Mouse (Mus musculus): ENCODE measurements around the gene Ankrd22. TPM values are rescaled to one million over a fixed set of nuclear protein-coding genes. Genes with fewer than 3 reads are reported as not detected.
"Not testable (repeated sequence)": the region's sequence is repeated elsewhere in the genome, so short reads cannot be mapped to it uniquely, and the experiment has no call there.

Gene Ankrd22
- polyA plus RNA-seq (2012; rRNA removed): 0.17 TPM in 1 of 2 replicates, not detected in the other

DNA sequence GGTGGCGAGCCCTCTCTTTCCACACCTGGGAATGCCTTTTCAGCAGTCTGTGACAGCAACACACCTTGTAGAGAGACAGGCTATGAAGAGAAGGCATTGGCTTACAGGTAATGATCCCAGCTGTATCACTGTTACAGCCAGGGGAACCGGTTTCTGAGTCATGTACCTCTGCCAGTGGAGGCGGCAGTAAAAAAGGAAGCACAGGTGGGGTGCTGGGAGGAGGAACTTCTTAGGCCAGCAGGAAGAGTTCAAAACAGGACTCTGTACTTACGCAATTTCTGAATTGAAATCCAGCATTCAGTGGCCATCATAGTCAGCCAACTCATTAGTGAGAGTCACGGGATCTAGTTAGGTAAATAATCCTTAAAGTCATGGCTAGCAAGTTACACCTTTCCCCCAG lies at the start of gene Ankrd22:
TSS of gene Ankrd22 (minus strand) at position 163 of the 400 bp plus-strand sequence.
- DNase-seq (ENCODE audit: extremely low spot score in 1 of 2, low spot score in 1 of 2): no peak

DNA sequence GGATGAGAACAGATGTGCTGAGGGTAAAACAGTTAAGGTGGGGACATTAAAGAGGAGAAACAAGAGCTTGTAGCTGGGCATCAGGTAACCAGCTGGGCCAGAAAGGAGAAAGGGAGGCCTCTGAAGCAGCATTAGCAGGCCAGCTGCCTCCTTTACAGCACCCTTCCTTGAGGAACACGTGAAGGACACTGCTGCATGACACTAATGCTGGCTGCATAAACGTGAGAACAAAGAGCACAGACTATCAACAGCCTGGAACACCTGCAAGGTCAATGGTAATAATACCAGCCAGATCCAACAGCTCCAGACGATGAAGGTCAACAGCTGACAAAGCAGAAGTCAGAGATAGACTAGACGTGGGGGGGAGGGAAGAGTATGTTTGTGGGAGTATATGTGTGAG lies 48.3 kb upstream of the Ankrd22 start:
- no peak for DNase-seq (ENCODE audit: extremely low spot score in 1 of 2, low spot score in 1 of 2)

DNA sequence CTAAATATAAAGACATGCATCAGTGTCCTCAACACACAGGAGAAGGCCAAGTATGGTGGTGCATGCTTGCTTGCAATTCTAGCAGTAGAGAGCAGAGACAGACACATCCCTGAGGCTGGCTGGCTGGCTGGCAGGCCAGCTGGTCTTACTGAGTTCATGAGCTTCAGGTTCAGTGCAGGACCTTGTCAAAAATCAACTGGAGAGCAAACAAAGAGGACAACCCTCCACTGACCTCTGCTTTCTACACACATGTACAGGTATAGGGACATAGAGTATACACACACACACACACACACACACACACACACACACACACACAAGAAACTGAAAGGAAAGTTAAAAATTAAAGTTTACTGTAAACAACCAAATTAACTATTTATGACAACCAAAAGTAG lies 47.4 kb upstream of the Ankrd22 start:
- DNase-seq (ENCODE audit: extremely low spot score in 1 of 2, low spot score in 1 of 2): no peak

DNA sequence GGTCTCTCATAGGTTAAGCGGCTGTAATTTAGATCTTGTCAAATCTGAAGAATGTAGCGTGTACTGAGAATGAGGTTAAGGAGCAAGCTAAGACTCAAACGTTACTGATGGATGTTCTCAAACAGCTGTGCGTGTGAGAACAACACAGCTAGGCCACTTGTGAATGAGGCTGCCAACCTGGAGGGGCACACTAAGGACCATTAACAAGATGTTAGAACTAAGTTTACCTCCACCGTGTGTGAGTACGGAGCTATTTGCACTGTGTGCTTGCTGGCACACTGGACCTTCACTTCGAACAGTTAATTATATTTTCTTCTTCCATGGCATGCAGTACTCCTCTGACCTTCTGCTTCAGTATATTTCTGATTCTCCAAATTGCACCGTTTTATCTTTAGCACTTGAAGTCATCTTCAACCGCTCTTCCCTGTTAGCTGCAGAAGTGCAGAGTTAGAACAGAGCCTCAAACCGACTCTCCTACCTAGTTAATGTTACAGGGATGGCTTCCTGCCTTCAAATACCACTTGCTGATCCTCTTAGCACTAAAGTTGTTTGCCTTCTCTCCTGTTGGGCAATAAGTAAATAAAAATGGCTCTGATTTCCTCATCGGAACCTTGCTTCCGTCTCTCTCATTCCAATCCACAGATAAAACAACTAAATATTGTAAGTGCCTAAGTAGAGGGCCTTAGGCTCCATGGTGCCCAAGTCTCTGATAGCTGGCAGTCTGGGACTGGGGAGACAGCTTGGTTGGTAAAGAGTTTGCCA lies 46.8 kb upstream of the Ankrd22 start:
- no peak for DNase-seq (ENCODE audit: extremely low spot score in 1 of 2, low spot score in 1 of 2)

DNA sequence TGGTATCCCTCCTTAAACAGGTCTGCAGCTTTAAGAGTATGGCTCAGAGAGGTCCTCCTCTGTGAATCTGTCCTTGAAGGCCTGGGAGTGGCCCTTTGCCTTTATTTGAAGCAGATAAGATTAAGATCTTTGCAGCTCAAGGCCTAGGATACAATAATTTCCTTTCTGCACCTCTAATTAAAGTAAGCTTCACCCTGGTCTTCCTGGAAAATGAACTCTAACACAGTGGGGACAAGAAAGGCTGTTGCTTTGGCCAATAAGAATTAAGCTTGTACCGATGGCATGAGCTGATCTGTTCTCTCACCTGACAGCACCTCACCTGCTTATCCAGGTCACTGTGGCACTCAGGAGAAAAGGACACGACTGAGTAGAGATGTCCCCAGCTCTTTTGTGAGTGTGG lies 45.0 kb upstream of the Ankrd22 start:
- DNase-seq (ENCODE audit: extremely low spot score in 1 of 2, low spot score in 1 of 2): no peak

DNA sequence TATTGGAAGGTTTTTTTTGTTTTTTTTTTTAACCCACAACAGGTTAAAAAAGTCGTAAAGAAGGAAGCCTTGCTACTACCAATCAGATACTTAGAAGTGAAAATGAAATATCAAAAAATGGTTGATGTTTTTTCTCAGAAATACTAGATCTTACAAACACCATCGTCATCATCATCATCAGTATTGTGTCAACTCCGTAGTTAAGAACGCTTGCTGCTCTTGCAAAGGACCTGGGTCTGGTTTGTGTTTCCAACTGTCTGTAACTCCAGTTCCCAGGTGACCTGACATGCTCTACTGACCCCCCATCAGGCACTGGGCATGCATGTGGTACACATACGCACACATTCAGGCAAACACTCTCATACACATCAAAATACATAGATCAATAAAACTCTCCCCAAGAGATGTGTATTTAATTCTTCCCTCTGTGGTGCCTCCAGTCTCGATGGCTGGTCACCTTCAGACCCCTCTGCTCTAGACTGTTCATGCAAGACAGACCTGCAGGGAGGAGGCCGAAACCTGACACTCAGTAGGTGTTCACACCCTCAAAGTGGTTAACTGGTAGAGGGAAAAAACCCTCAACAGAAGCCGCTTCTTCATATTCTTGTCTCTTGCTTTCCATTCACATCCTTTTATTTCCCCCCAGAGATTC lies 44.2 kb upstream of the Ankrd22 start:
- no peak for DNase-seq (ENCODE audit: extremely low spot score in 1 of 2, low spot score in 1 of 2)

DNA sequence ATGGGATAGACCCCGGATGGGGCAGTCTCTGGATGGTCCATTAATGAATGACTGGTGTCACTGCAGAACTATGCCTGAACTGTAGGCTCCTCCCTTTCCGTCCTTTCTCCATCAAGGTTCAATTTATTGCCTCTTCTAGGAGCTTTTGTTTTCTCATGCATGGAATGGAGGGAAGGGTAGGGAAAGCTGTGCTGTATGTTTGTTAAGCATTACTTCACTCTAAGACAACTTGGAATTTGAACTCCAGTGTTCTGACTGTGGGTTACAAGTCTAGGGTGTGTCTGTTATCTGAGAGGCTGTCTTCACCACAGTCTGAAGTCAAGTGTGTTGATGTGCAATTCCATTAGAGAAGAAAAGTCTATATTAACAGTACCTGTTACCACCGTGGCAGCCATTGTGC lies 43.2 kb upstream of the Ankrd22 start:
- no peak for DNase-seq (ENCODE audit: extremely low spot score in 1 of 2, low spot score in 1 of 2)

DNA sequence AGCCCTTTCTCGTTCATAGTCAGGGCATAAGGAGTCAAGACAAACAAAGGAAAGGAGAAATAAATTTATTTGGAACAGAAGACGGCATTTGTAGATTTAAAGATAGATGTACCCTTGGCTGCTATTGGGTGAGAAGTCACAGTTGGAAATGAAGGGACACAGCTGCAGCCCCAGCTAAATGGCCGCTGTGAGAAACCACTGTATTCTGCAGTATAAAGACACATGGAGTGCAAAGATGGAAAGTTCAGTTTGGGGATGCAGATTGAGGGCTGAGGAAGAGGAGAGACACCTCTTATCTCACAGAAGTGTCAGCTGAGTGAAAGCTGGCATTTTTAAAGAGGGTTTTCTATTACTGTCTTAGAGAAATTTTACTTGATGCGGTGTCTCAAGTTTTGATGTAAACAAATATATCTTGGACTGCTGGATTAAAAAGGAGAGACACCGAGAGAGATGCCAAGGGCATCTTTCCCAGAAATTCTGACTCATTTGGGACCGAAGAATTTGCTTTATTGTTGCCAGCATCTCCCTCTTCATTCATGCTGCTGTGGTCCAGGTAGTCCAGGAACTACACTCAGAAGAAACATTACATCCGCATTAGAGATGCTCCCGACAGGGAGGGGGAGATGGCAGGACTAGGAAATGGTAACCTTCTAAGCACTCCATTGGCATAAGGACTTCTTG lies 41.0 kb upstream of the Ankrd22 start:
- peak in 1 of 2 experiments; percentile 38 for DNase-seq (ENCODE audit: extremely low spot score in 1 of 2, low spot score in 1 of 2)

DNA sequence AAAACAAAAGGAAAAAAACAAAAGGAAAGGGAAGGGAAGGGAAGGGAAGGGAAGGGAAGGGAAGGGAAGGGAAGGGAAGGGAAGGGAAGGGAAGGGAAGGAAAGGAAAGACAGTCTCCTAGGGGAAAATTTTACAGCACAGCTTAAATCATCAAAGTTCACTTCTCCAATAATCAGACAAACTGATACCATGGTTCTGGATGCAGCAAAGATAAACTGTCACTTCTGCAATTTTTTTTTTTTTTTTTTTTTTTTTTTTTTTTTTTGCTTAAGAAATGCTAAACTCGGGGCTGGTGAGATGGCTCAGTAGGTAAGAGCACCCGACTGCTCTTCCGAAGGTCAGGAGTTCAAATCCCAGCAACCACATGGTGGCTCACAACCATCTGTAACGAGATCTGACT lies 40.3 kb upstream of the Ankrd22 start:
- DNase-seq (ENCODE audit: extremely low spot score in 1 of 2, low spot score in 1 of 2): not testable (repeated sequence)

DNA sequence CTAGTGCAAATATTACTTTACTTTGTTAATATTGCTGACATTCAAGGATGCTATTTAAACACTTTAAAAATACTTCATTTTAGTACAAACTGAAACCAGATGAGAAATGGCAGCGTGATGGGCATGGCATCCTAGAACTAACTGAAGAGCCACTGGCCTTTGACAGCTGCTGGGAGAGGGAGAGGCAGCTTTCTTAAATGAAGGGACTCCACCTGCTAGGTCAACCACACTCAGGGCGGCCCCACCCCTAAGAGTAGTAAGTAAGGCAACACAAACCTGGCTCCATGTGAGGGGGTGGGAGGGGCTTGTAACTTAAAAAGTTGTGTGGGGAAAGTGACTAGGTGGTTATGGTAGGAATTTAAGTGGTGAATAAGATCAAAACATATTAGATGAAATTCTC lies 36.8 kb upstream of the Ankrd22 start:
- DNase-seq (ENCODE audit: extremely low spot score in 1 of 2, low spot score in 1 of 2): no peak

DNA sequence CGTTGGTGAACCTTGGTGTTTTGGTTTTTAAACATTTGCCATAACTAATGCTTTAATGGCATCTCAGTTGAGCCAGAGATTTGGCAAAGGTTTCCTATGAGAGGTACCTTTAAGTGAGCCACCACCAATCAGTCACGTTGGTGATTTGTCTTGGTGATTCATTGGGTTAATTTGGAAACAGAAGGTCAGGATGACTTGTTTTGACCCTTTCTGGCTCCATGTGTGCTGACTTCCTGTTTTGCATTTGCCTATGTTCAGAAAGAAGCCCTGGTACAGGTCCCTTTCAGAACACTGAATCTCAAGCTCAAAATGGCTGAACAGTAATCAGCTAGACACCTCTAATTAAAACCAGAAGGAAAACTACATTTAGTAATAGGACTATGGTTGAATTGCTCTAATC lies 33.6 kb upstream of the Ankrd22 start:
- no peak for DNase-seq (ENCODE audit: extremely low spot score in 1 of 2, low spot score in 1 of 2)

DNA sequence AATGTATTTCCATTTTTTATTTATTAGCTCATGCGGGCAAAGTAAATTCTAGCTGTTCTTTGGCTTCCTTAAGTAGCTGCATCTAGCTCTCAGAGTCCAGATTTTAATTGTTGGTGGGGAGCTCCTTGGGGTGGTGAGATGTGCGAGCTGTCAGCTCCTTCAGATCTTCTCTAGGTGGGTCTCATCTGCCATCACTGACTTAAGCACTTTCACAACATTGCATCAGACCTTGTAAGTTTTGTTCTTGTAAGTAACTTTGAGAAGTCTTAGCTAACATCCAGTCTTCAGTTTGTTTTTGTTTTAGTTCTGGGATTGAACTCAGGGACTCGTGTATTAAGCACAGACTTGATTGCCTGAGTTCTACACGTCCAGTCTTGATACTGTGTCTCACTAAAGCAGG lies 33.0 kb upstream of the Ankrd22 start:
- DNase-seq (ENCODE audit: extremely low spot score in 1 of 2, low spot score in 1 of 2): no peak

DNA sequence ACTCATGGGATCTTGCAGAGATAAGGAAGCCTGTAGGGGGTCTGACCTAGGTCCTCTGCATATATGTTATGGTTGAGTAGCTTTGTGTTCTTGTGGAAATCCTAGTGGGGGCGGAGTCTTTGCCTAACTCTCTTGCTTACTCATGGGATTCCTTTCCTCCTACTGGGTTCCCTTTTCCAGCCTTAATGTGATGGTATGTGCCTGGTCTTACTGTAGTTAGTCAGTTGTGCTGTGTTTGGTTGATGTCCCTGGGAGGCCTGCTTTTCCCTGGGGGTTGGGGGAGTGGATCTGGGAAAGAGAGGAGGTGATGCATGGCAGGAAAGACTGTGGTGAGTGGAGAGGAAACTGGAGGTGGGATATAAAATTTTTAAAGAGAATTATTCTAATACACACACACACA lies 32.2 kb upstream of the Ankrd22 start:
- DNase-seq (ENCODE audit: extremely low spot score in 1 of 2, low spot score in 1 of 2): no peak

DNA sequence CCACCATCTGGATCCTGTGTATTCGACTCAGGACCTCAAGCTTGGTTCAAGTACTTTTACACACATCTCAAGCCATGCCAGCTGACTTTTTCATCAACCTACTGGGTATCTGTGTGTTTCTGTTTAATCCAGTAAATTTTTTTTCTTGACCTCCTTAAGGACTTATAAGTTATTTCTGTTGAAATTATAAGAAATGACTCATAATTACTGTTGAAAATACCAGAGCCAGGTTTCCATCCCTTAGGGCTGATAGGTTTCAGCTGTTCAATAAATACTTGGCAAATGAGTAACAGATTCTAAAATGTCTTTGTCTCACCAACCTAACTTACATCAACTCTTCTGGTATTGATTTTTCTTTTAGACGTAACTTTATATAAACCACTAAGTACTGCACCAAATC lies 29.2 kb upstream of the Ankrd22 start:
- DNase-seq (ENCODE audit: extremely low spot score in 1 of 2, low spot score in 1 of 2): no peak

DNA sequence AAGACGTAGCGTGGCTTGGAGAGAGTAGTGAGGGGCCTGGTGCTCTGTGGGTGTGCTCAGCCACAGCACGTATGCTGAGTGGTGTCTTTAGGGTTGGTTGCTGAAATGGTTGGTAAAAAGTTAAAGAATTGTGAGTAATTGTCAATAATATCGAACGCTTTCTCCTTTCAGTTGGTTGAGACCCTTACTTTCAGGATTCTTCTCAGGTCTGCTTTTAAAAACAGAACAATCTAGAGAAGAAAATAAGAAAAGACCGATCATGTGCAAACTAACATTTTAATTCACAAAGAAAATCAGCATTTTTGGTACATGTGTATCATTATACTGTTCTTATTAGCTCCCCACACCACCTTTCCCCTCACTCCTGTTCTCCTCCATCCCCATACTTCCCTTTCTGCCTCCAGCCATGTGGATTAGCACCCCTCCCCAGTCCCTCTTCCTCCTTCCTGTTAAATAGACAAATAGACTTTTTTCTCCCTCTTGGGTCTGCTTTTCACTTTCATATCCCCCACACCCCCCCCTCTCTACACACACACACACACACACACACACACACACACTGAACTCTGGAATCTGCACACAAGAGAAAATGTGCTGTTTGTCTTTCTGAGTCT lies 28.4 kb upstream of the Ankrd22 start:
- no peak for DNase-seq (ENCODE audit: extremely low spot score in 1 of 2, low spot score in 1 of 2)

DNA sequence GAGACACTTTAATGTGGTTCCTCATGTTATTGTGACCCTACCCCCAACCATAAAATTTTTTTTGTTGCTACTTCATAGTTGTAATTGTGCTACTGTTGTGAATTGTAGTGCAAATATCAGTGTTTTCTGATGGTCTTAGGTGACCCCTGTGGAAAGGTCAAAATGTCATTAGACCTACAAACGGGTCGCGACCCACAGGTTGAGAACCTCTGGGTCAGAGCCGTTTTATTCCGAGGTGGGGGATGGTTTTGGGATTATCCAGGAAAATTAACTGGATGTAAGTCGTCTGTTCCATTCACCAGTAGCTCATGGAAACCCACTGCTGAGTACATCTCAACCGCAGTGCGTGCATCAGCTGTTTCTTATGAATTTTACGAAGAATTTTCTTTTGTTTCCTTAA lies 27.8 kb upstream of the Ankrd22 start:
- no peak for DNase-seq (ENCODE audit: extremely low spot score in 1 of 2, low spot score in 1 of 2)

DNA sequence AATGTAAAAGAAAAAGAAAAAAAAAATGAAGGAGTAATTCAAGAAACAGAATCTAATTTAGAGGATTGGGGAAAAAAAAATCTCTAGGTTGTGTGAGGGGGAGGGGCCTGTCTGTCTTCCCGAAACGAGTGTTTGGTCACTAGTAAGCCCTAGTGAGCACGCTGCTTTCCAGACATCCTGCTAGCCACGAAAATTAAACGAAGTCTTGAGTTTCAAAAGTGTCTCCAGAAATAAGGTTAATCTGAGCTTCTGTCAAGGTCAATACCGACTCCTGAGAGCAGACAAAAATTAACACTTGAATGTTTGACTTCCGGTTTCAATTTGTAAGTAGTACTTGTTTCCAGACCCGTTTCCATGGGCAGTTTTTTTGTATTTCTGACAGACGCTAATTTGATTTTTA lies 27.3 kb upstream of the Ankrd22 start:
- DNase-seq (ENCODE audit: extremely low spot score in 1 of 2, low spot score in 1 of 2): peak in 1 of 2 experiments; percentile 56

DNA sequence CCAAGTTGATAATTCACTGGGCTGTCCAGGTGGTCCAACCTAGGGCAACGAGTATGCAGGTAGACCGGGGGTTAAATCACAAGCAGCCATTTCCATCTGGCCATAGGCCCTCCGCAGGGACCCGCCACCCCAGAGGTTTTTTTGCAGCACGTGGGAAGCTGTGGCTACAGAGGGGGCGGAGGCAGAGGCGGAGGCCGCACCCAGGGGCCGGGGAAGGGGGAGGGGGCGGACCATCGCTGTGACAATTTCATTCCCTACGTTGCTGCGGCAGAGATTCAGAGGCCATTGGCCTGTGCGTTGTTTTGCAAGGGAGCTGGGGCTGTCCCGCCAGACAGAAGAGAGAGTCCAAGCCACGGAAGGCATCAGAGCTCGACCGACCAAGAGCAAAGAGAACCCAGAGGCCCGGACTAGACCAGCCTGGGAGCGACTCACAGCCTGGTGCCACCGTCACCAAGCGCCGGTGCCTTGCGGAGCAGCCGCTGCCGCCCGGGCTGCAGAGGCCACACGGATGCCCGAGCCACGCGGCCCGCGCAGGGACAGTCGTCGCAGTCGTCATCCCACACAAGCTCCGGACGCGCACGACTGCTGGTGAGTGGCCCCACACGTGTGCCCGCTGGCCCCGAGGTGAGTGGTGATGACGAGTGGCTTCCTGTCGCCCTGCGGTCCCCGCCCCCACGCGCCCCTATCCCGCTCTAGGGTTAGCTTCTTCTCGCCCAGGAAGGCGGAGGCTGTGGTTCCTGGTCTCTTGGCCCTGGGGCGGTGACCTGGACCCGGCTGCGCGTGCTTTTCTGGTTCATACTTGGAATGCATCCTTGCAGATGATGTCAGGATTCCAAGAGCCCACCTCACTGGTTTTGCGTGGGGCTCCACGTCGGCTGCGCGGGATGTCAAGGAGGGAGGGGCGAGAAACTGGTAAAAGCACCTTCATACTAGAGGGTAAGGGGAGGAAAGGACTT lies 26.4 kb upstream of the Ankrd22 start, which contains the start of gene Stambpl1:
TSS of gene Stambpl1 (plus strand) at position 222 of the 956 bp plus-strand sequence.
- DNase-seq (ENCODE audit: extremely low spot score in 1 of 2, low spot score in 1 of 2): peak; percentile 51 to 72

DNA sequence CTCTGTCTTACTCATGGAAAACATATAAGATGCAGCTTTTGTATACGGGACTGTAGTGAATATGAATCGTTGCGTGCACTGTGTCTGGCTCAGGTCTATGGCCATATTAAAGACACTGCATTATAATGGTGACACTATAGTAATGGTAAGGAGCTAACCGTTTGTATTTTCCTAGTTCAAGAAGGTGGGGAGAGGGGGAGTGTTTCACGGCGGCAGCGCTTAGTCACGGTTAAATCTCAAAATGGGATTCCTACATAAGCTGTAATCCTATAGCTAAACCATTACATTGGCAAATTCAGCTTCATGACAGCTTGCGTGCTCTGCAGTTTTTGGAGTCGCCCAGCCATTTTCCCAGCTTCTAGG lies 25.8 kb upstream of the Ankrd22 start:
- DNase-seq (ENCODE audit: extremely low spot score in 1 of 2, low spot score in 1 of 2): no peak

DNA sequence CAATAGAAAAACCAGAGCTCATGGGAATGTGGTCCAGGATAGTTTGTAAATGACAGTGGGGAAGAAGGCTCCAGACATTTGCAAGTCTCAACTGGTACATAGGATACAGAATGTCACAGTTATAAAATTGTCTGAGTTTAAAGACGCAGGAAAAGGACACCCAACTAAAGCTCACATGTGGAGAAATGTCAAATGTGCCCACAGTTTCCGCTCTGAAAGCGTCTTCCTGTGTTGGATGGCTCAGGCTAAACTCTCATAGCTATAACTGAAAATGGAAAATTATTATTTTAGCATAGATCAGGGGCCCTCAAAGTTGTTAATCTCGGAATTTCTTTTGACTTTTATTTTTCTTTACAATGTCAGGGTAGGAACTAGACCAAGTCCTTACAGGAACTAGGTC lies 21.0 kb upstream of the Ankrd22 start:
- DNase-seq (ENCODE audit: extremely low spot score in 1 of 2, low spot score in 1 of 2): no peak
